Mouse (Mus musculus): Measurements from ENCODE around the gene Kcnk15. TPM values are rescaled to one million over a fixed set of nuclear protein-coding genes. Genes with fewer than 3 reads are reported as not detected.

The Kcnk15 gene
- total RNA-seq (2023) = not detected

GRCm38 (mm10) chr2:163853461-163853901 lies at the start of gene Kcnk15:
TSS of gene Kcnk15 (plus strand) at chr2:163853651.

GRCm38 (mm10) chr2:163820607-163821006 lies 32.8 kb upstream of the Kcnk15 start, which contains the start of gene Ccn5:
TSS of gene Ccn5 (plus strand) at chr2:163820861.

Other genes with a start within 250 kb of the Kcnk15 start
- gene Serinc3, start 208.5 kb upstream of the Kcnk15 start, total RNA-seq (2023) = 555 TPM
- 20.4 TPM for gene Pkig, start 195.3 kb upstream of the Kcnk15 start, total RNA-seq (2023)
- 15.4 TPM for gene Ada, start 103.4 kb upstream of the Kcnk15 start, total RNA-seq (2023)
- not detected for gene Ccn5, start 32.8 kb upstream of the Kcnk15 start, total RNA-seq (2023)
- not detected for gene Rims4, start 65.0 kb downstream of the Kcnk15 start, total RNA-seq (2023)
- gene Ywhab, start 141.3 kb downstream of the Kcnk15 start, total RNA-seq (2023) = 114 TPM
- 5.3 TPM for gene Pabpc1l, start 171.8 kb downstream of the Kcnk15 start, total RNA-seq (2023)
- gene Stk4, start 216.7 kb downstream of the Kcnk15 start, total RNA-seq (2023) = 287 TPM
- 71.6 TPM for gene Tomm34, start 217.5 kb downstream of the Kcnk15 start, total RNA-seq (2023)